Mouse (Mus musculus) v-Abl transformed pro-B cells (cell line): Measurements from ENCODE around the gene Katnbl1.

Source experiments
- in situ Hi-C, 2 experiments: fragments of 400-800 bp; cut with MboI; formaldehyde crosslinking; loops; one replicate each; pipeline ENCODE4 v1.15.1; 2025; ENCODE audit not compliant: unreplicated experiment in 2 of 2

Gene Katnbl1

DNA sequence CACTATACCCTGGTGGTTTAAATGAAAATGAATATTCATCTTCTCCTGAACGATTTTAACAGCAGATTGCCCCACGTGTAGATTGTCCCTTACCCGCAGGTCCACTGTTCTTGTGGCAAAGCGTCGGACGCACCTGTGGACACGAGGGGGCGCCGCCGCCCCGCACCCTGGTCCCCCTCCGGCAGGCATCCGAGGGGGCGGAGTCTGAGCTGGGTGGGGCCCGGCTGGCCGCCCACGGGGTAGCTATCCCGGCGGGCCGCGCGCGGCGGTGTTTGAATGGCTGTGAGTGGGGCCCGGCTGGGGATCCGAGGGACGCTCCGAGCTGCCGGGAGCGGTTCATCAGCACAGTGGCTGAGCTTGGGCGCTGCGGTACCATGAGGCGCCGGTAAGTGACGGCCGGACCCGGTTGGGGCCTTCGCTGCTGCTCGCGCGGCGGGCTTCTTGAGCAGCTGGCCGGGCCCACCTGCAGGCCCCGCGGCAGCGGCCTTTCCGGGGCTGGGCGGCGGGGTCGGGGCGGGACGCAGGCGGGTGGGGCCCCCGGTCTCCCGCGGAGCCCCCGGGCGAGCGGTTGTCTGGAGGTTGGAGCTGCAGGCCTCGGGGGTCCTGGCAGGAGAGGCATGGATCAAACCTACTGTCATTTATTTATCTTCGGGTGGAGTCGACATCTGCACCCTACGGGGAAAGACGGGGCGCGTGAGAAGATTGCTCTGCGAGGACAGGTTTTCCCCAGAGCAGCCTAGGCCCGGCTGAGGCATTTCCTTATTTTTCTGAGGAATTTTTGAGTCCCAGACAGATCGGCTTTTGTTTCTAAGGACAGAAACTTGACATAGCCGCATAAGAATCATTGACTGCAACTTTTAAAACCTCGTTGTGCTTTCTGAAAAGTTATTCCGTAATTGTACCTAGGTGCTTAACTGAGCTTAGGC, at the start of gene Katnbl1:
Gene Katnbl1, plus strand, starts transcription at position 239 of the 926 bp plus-strand sequence.
- in situ Hi-C loops = loop anchor here (5.0 to 25.0 kb wide), 4 partner anchors 98 to 1458 kb away; partner anchors contain the start of genes Arhgap11a (in 1 of the 2), Chrm5 (in 1 of the 2) and Scg5 (in 1 of the 2)

- in situ Hi-C loops = loop anchor here (10.0 to 25.0 kb wide), 2 partner anchors 67 to 1780 kb away; partner anchors contain the start of genes Gm21985 (in 1 of the 2), Nop10 (in 1 of the 2) and Slc12a6 (in 1 of the 2)
These were observed 46.7 kb upstream of the Katnbl1 start for GRCm38 (mm10) chr2:112332051-112332898.

DNA sequence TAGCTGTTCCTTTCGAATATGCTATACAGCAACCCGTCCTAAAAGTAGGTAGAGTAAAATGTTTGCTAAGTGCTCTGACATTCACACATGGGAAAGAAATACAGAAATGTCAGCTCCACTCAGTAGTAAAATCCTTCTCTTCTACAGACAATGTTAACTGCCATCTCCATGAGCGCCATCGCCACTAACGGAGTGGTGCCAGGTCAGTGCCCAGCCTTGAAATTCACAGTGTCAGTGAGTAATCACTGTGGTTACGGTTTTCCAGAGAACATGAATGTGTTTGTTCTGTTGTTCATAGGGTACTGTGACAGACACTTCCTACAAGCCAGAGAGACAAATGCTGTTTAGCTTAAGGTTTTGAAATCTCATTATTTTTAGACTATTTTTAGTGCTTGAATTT, 41.8 kb upstream of the Katnbl1 start:
- in situ Hi-C loops = loop anchor here (10.0 to 25.0 kb wide), 2 partner anchors 72 to 1775 kb away; partner anchors contain the start of genes Gm21985 (in 1 of the 2), Nop10 (in 1 of the 2) and Slc12a6 (in 1 of the 2)

GRCm38 (mm10) chr2:112339736-112340135, 39.3 kb upstream of the Katnbl1 start:
- in situ Hi-C loops = loop anchor here (10.0 to 25.0 kb wide), 2 partner anchors 75 to 1773 kb away; partner anchors contain the start of genes Gm21985 (in 1 of the 2), Nop10 (in 1 of the 2) and Slc12a6 (in 1 of the 2)

DNA sequence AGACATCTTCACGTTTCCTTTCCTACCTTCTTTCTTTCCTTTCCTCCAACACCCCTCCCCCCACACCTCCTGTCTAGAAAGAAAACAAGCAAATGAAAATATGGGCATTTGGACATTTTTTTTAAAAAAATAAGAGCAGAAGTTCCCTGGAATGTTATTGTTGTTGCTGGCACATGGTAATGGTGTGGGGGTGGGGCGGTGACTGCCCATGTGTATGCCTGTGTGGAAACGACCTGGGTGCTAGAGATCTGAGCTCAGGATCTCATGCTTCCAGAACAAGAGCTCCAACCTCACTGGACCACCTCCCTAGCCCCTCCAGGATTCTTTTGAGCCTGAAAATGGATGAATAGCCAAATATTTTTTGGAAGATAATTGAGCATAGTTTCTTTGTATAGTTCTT, 37.9 kb upstream of the Katnbl1 start:
- in situ Hi-C loops = loop anchor here in 1 of 2 experiments (25.0 kb wide), 1 partner anchor 1771 kb away; no protein-coding TSS in a partner anchor

GRCm38 (mm10) chr2:112348246-112348645, 30.8 kb upstream of the Katnbl1 start:
- in situ Hi-C loops = loop anchor here in 1 of 2 experiments (25.0 kb wide), 1 partner anchor 1764 kb away; no protein-coding TSS in a partner anchor

GRCm38 (mm10) chr2:112353685-112354455, 25.1 kb upstream of the Katnbl1 start:
- in situ Hi-C loops = no loop called here

- in situ Hi-C loops = loop anchor here in 1 of 2 experiments (5.0 kb wide), 1 partner anchor 97 kb away; the partner anchor contains the start of gene Nop10
These were observed 19.4 kb upstream of the Katnbl1 start for GRCm38 (mm10) chr2:112359611-112360010.

GRCm38 (mm10) chr2:112360012-112360780, 18.8 kb upstream of the Katnbl1 start:
- in situ Hi-C loops = no loop called here

DNA sequence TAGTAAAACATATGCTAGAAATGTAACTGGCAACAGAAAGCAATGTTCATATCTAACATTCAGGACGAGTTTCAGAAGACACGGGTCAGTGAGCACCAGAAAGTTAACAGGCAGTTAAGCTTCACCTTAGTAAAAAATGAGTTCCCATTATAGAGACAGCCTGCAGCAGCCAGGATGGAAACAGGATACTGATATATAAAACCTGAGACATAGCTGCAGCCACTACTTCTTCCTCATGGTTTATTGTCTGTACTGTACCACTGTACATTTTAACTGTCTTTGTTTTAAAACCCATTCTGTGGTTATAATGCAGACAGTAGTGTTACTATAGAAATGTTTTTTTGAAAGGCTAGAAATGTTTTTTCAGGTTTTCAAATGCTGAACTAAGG, 18.2 kb upstream of the Katnbl1 start:
- in situ Hi-C loops = no loop called here

DNA sequence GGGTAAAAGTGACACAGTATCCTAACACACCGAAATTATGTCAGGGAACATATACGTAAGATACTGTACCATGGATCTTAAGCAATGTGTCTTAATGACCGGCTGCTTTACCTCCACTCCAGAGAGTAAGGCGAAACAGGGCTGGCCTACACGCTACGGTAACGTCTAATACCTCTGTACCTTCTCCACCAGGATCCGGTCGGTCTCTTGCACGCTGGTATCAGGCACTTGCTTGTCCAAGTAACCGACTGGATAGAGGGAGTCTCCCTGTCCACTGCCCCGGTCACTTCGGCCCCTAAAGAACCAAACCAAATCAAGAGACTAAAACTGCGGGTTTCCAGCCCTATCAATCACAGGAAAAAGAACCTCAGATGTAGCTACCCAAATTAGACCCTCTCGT, 11.8 kb upstream of the Katnbl1 start:
- in situ Hi-C loops = loop anchor here in 1 of 2 experiments (5.0 kb wide), 1 partner anchor 105 kb away; the partner anchor contains the start of gene Nop10

GRCm38 (mm10) chr2:112367726-112368673, 11.0 kb upstream of the Katnbl1 start, which contains the start of gene Emc4:
TSS of gene Emc4 (minus strand) at chr2:112368027.
- in situ Hi-C loops = loop anchor here in 1 of 2 experiments (5.0 kb wide), 1 partner anchor 106 kb away; the partner anchor contains the start of gene Nop10

- in situ Hi-C loops = loop anchor here in 1 of 2 experiments (5.0 kb wide), 1 partner anchor 108 kb away; the partner anchor contains the start of gene Nop10
These were observed 9.1 kb upstream of the Katnbl1 start for GRCm38 (mm10) chr2:112369941-112370340.

DNA sequence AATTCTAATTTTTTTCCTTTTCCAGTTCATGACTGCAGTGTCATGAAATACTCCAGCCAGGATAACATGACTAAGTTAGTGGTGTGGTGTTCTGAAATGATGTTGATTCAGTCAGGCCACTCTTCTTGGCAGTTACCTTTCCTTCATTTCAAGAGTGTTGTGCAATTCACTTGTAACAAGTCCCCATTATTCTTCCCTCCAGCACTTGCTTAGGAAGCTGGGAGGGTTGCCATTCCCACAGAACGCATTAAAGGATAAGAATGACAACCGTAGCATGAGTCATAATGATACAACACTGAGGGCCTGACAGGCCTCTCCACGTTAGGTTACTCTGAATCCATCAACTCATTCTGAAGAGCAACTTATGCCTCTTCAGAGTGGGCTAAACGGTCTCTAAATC, 5.9 kb upstream of the Katnbl1 start:
- in situ Hi-C loops = no loop called here

GRCm38 (mm10) chr2:112374610-112375009, 4.4 kb upstream of the Katnbl1 start:
- in situ Hi-C loops = loop anchor here (5.0 to 25.0 kb wide), 4 partner anchors 103 to 1463 kb away; partner anchors contain the start of genes Arhgap11a (in 1 of the 2), Chrm5 (in 1 of the 2) and Scg5 (in 1 of the 2)

DNA sequence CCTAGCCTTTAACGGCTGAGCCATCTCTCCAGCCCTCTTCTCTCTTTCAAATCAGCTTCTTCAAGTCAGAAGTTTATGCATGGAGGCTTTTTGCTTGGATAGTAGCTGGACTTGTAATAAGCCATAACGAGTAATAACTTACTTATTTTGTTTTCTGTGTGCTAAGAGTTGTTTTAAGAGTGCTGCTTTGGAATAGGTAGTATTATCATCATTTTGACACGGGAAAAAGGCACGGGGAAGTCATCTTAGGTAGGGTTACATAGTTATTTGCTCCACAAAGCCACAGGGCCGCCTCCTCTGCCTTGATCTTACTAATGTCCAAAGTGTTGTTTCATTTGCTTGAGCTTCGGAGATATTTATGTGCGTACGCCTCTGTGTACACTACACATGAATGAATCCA, 1.1 kb downstream of the Katnbl1 start:
- in situ Hi-C loops = loop anchor here in 1 of 2 experiments (25.0 kb wide), 2 partner anchors 382 to 1457 kb away; partner anchors contain the start of genes Arhgap11a and Scg5

DNA sequence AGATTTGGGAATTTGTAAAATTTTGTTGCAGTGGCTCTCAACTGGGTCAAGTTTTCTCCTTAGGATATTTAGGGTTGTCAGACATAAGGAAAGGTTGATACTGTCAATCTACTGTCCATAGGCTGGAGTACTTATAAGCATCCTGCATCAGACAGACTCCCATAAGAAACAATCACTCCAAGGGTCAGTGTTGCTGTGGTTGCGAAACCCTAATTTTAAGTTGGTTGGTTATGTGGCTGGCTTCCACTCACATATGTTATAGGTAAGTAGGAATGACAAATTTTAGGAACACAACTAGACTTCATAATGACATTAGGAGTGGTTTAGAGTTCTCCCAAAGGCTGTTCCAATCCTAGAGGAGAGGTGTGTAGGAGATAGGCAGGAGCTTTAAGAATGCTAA, 2.2 kb downstream of the Katnbl1 start:
- in situ Hi-C loops = loop anchor here in 1 of 2 experiments (25.0 kb wide), 2 partner anchors 381 to 1456 kb away; partner anchors contain the start of genes Arhgap11a and Scg5
